Mouse (Mus musculus) megakaryocyte, embryonic 14.5 days (primary cell): ENCODE data around the gene Atxn10.

ENCODE experiments used
- FLI1 ChIP-seq: IDR thresholded peaks from 2 replicates; pipeline ENCODE4 v1.6.1; 2012; ENCODE audit warnings: low read length, inconsistent platforms, mixed read lengths
- GATA1 ChIP-seq: IDR thresholded peaks from 3 replicates; pipeline ENCODE4 v1.6.1; 2012; ENCODE audit warnings: mixed read lengths, low read length, inconsistent platforms, borderline replicate concordance

GRCm38 (mm10) chr15:85507370-85508014 is 171.4 kb downstream of the Atxn10 start:
- TF ChIP-seq GATA1 (no peak), FLI1 (no peak)
